Mouse (Mus musculus): ENCODE measurements around the gene B020031M17Rik.
"Not testable (repeated sequence)": the region's sequence is repeated elsewhere in the genome, so short reads cannot be mapped to it uniquely, and the experiment has no call there.

B020031M17Rik gene

GRCm38 (mm10) chr13:119950706-119951105 is at the start of gene B020031M17Rik:
B020031M17Rik (minus strand) TSS chr13:119950806.
- DNase-seq: not testable (repeated sequence)

GRCm38 (mm10) chr13:119999215-119999614 is 48.6 kb upstream of the B020031M17Rik start:
- DNase-seq: not testable (repeated sequence)

- not testable (repeated sequence) for DNase-seq
Measured at GRCm38 (mm10) chr13:119998442-119999086, 48.0 kb upstream of the B020031M17Rik start.

- DNase-seq: not testable (repeated sequence)
Measured at GRCm38 (mm10) chr13:119991917-119992496, 41.4 kb upstream of the B020031M17Rik start.

- not testable (repeated sequence) for DNase-seq
Measured at GRCm38 (mm10) chr13:119991264-119991663, 40.7 kb upstream of the B020031M17Rik start.

- not testable (repeated sequence) for DNase-seq
Measured at GRCm38 (mm10) chr13:119969163-119969562, 18.6 kb upstream of the B020031M17Rik start.

GRCm38 (mm10) chr13:119968193-119968592 is 17.6 kb upstream of the B020031M17Rik start:
- DNase-seq: not testable (repeated sequence)

- DNase-seq: not testable (repeated sequence)
Measured at GRCm38 (mm10) chr13:119965968-119966367, 15.4 kb upstream of the B020031M17Rik start.

GRCm38 (mm10) chr13:119965302-119965952 is 14.8 kb upstream of the B020031M17Rik start:
- not testable (repeated sequence) for DNase-seq

- not testable (repeated sequence) for DNase-seq
Measured at GRCm38 (mm10) chr13:119962856-119963255, 12.2 kb upstream of the B020031M17Rik start.

GRCm38 (mm10) chr13:119955567-119955966 is 5.0 kb upstream of the B020031M17Rik start:
- not testable (repeated sequence) for DNase-seq

GRCm38 (mm10) chr13:119955089-119955488 is 4.5 kb upstream of the B020031M17Rik start:
- not testable (repeated sequence) for DNase-seq

GRCm38 (mm10) chr13:119929172-119929571 is 21.4 kb downstream of the B020031M17Rik start, which contains the start of gene Gm21761:
Gm21761 (minus strand) TSS chr13:119929272.
- DNase-seq: not testable (repeated sequence)

- DNase-seq: not testable (repeated sequence)
Measured at GRCm38 (mm10) chr13:119924597-119925340, 25.8 kb downstream of the B020031M17Rik start.

- DNase-seq: not testable (repeated sequence)
Measured at GRCm38 (mm10) chr13:119916966-119917722, 33.5 kb downstream of the B020031M17Rik start.

- DNase-seq: not testable (repeated sequence)
Measured at GRCm38 (mm10) chr13:119916449-119916848, 34.2 kb downstream of the B020031M17Rik start.
